Mouse (Mus musculus): Measurements from ENCODE around the gene Zc2hc1b. TPM values are rescaled to one million over a fixed set of nuclear protein-coding genes. Genes with fewer than 3 reads are reported as not detected.

Gene Zc2hc1b
- polyA plus RNA-seq (2017; shearing (Covaris generic)) = not detected

DNA sequence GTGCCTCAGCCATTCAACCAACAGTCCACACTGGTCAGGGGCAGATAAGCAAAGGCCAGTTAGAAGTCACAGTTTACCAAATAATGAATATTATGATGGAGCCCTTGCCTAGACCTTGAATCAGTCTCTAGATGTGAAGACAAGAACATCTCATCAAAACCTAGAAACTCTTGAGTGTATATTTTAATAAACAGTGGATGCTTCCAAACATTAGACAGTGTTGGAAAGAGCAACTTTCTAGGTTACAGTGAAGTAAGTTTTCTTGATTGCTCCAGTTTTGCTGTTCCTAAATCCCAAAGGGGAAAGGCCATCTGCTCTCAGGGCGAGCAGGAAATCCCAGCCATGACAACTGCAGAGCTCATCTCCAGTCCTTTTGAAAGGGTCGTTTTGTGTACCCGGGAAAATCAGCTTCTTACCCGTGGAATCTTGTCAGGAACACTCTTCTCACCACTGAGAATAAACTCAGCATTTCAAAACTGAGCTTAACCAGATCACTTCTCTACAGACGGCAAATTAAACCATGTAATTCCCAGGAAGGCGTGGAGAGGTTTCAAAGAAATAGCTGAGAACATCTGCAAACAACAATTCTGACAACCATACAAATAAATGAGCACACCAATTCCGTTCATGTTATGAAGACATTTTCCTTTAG lies at the start of gene Zc2hc1b:
Zc2hc1b (minus strand) TSS at position 51 of the 652 bp plus-strand sequence.

GRCm38 (mm10) chr10:13192731-13193351 lies 15.0 kb upstream of the Zc2hc1b start, which contains the start of gene Ltv1:
Gene Ltv1, minus strand, starts transcription at chr10:13193168.

Other genes with a start within 250 kb of the Zc2hc1b start
- gene Stx11, start 213.7 kb downstream of the Zc2hc1b start, polyA plus RNA-seq (2017; shearing (Covaris generic)) = 1.3 TPM
- gene Sf3b5, start 172.7 kb downstream of the Zc2hc1b start, polyA plus RNA-seq (2017; shearing (Covaris generic)) = 16.9 TPM
- 0.78 TPM for gene Plagl1, start 117.5 kb downstream of the Zc2hc1b start, polyA plus RNA-seq (2017; shearing (Covaris generic))
- 94.8 TPM for gene Ltv1, start 15.1 kb upstream of the Zc2hc1b start, polyA plus RNA-seq (2017; shearing (Covaris generic))